Mouse (Mus musculus) testis, adult 2 months (tissue): ENCODE results near the gene Ccr2.

Experiments
- CTCF ChIP-seq: fragments of 200-500 bp; IDR thresholded peaks from 2 replicates; pipeline ENCODE4 v1.5.1; 2012; ENCODE audit warnings: low read depth, mild to moderate bottlenecking, inconsistent platforms, low read length, moderate library complexity; ENCODE audit not compliant: control insufficient read depth, insufficient read depth, insufficient replicate concordance
- POLR2A ChIP-seq: fragments of 200-500 bp; IDR thresholded peaks from 2 replicates; pipeline ENCODE4 v1.6.1; 2012; ENCODE audit warnings: low read depth, mild to moderate bottlenecking, inconsistent platforms, low read length, moderate library complexity; ENCODE audit not compliant: control insufficient read depth

- TF ChIP-seq CTCF (no peak), POLR2A (no peak)
These were observed 33.4 kb upstream of the Ccr2 start for GRCm38 (mm10) chr9:124068098-124069058.
